Mouse (Mus musculus) stomach, postnatal 0 days (tissue): ENCODE measurements at regions not wholly inside any gene's neighbourhood (a gene's known extent, or its start where the extent isn't known, plus 50 kb on each side); places are given as distances from the start of the nearest gene placed in this dataset.

Experiments
- CTCF ChIP-seq: IDR thresholded peaks from 2 replicates; pipeline ENCODE4 v1.5.1; 2016; ENCODE audit warnings: antibody characterized with exemption, low read depth, mild to moderate bottlenecking, moderate library complexity
- EP300 ChIP-seq: optimal IDR thresholded peaks from 2 replicates; pipeline ENCODE3; 2016; ENCODE audit warnings: antibody characterized with exemption

- TF ChIP-seq CTCF (no peak), EP300 (no peak)
These were observed 53.2 kb upstream of the Slc38a2 start for GRCm38 (mm10) chr15:96752719-96753118.
